Mouse (Mus musculus) retina, adult 2 months (tissue): ENCODE measurements around the gene Parp8.

ENCODE experiments used
- DNase-seq: peaks from one replicate; pipeline ENCODE4 v3.0.0-alpha.2; 2012; ENCODE audit warnings: low read depth, low spot score

Gene Parp8

DNA sequence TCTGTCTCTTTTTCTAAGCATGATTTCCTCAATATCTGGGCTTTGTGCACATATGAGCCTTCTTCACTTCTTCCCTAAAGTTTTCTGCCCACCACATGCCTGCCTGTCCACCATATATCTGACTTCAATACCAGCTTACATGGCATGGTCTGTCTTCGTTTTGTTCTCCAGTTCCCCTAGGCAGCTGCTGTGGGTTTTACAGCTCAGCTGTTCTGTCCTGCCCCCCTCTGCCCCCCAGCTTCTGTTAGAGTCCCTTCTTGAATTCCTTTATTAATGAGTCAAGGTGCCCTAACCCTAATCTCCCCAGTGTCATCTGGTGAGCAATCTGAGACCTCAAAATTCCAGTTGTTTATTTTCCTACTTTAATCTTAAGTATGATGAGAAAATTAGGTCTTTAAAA lies 155.1 kb downstream of the Parp8 start:
- no peak for DNase-seq

DNA sequence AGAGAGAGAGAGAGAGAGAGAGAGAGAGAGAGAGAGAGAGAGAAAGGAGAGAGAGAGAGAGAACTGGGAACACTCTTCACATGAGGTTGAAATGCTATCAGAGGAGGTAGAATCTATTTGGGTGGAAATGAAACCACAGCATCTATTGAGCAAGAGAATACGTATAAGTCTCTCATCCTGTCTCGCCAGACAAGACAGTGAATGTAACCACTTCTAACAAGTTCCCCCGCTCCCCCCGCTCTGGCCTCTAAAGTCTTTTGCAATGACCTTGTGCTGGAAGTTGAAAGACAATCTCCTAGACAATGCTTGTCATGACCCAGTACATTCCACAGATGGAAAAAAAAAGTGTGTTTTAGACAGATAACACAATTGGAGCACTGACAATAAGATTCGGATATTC lies 181.4 kb downstream of the Parp8 start:
- no peak for DNase-seq

DNA sequence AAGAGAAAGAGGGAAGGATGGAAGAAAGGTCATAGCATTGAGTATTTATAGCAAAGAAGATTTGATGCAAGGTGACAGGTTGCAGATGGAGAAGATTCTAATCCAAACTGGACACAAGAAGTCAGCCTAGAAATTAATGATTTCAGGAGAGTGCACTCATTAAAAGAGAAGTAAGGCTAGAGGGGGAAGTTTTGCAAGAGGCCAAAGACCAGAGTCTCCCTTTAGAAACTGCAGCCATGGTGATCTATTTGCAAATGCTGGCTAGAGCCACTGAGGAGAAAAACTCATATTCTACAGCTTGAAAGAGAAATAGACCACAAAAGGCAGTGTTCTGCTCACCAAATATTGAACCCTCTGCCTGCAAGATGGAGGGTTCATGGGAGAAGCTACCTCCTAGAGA lies 194.4 kb downstream of the Parp8 start:
- no peak for DNase-seq

GRCm38 (mm10) chr13:116829015-116829414 lies 196.3 kb downstream of the Parp8 start:
- DNase-seq, result no peak

DNA sequence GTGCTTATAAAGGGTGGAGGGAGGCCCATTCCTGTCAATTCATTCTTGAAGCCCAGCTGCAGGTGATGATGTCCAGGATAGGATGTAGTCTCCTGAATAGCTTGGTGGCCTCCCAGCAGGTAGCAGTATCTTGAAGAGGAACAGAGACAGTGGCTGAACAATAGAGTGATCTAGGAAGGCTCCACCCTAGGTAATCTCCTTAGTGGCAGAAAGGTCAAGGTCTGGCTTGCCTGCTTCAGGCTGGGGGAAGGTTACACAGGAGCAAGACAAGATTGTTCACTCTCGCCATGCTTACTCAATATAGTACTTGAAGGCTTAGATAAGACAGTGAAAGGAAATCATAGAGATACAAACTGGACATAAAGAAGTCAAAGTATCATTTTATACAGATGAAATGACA lies 213.9 kb downstream of the Parp8 start:
- no peak for DNase-seq
